9 mouse cellular contexts compared by ENCODE assay signal in genomic region chr13:114458886-114459700, GRCm38 (mm10). TPM values are rescaled to one million over a fixed set of nuclear protein-coding genes. Genes with fewer than 3 reads are reported as not detected.
DNase-seq lines count a peak whose midpoint lies in the region; ATAC-seq lines count a peak whose summit lies in the region.
"Had no signal": no experiment of that assay in that cellular context is flagged by ENCODE, and none has a peak within 500 bp of the region (broad histone marks: within the 10 kb centered on the region; RNA-seq: fewer than 3 reads in every experiment).

Fst (minus strand) TSS chr13:114458951.

- no peaks in the 10 kb centered on the region for H3K4me1 ChIP-seq in erythroblast, embryonic 14.5 days (ENCODE audit: control insufficient read depth)
- peaks cover 43% of the 10 kb centered on the region for H3K4me1 ChIP-seq in forebrain, embryonic 15.5 days
- H3K4me1 ChIP-seq in hindbrain, embryonic 14.5 days (replicated peaks; ENCODE audit: control insufficient read depth, insufficient read depth, low read length): peaks cover 24% of the 10 kb centered on the region
- H3K4me1 ChIP-seq in liver, embryonic 16.5 days (ENCODE audit: control insufficient read depth, low read depth, low read length): peaks cover 2% of the 10 kb centered on the region

- ATAC-seq in erythroblast, adult 5-6 weeks (replicated peaks; ENCODE audit: low FRiP score, poor library complexity, severe bottlenecking): no peak
- peak; percentile 63 for ATAC-seq in forebrain, embryonic 15.5 days (replicated peaks)
- peak; percentile 73 for ATAC-seq in hindbrain, embryonic 14.5 days (ENCODE audit: low FRiP score)
- ATAC-seq in liver, embryonic 16.5 days (ENCODE audit: low read depth): peak; percentile 43

- H3K9ac ChIP-seq in forebrain, embryonic 15.5 days (replicated peaks): peak within 1 kb of the TSS; percentile 57
- H3K9ac ChIP-seq in hindbrain, embryonic 14.5 days: peak within 1 kb of the TSS; percentile 48
- H3K9ac ChIP-seq in liver, embryonic 16.5 days (ENCODE audit: low read depth, low read length): peak within 1 kb of the TSS; percentile 39

- peak within 1 kb of the TSS; percentile 44 for H3K4me3 ChIP-seq in erythroblast, embryonic 14.5 days (replicated peaks)
- peak within 1 kb of the TSS; percentile 64 for H3K4me3 ChIP-seq in forebrain, embryonic 15.5 days
- peak within 1 kb of the TSS; percentile 61 for H3K4me3 ChIP-seq in hindbrain, embryonic 14.5 days (replicated peaks; ENCODE audit: low read length)
- H3K4me3 ChIP-seq in liver, embryonic 16.5 days (ENCODE audit: low read depth, low read length): peak within 1 kb of the TSS; percentile 62

- H3K4me2 ChIP-seq in forebrain, embryonic 15.5 days (replicated peaks): peak within 1 kb of the TSS; percentile 99
- H3K4me2 ChIP-seq in hindbrain, embryonic 14.5 days (replicated peaks): peak within 1 kb of the TSS; percentile 97
- H3K4me2 ChIP-seq in liver, embryonic 16.5 days (ENCODE audit: low read depth, low read length): peak within 1 kb of the TSS; percentile 60

- H3K27ac ChIP-seq in forebrain, embryonic 15.5 days (replicated peaks): peak within 1 kb of the TSS; percentile 40; the same call in 1 of the 2 replicates
- H3K27ac ChIP-seq in hindbrain, embryonic 14.5 days: 0 out of 2 replicates have a peak within 1 kb of the TSS, but pooled peaks have one; percentile 47
- peak within 1 kb of the TSS; percentile 50 for H3K27ac ChIP-seq in liver, embryonic 16.5 days (ENCODE audit: low read length)

- under 1% methylated on average over 48 of the region's 77 CpGs for WGBS in forebrain, embryonic 15.5 days
- under 1% methylated on average over 66 of the region's 77 CpGs for WGBS in hindbrain, embryonic 14.5 days
- WGBS in liver, embryonic 16.5 days (ENCODE audit: insufficient replicate concordance): under 1% methylated on average over 49 of the region's 77 CpGs

- no peaks in the 10 kb centered on the region; the same call in 1 of the 2 replicates for H3K9me3 ChIP-seq in erythroblast, embryonic 14.5 days (ENCODE audit: control insufficient read depth, low read length)
- no peaks in the 10 kb centered on the region for H3K9me3 ChIP-seq in forebrain, embryonic 15.5 days
- no peaks in the 10 kb centered on the region for H3K9me3 ChIP-seq in hindbrain, embryonic 14.5 days (ENCODE audit: control insufficient read depth, low read length)
- H3K9me3 ChIP-seq in liver, embryonic 16.5 days (replicated peaks; ENCODE audit: control insufficient read depth, low read length): no peaks in the 10 kb centered on the region

- H3K36me3 ChIP-seq in erythroblast, embryonic 14.5 days (ENCODE audit: control insufficient read depth): no peaks in the 10 kb centered on the region; the same call in 1 of the 2 replicates
- H3K36me3 ChIP-seq in forebrain, embryonic 15.5 days: no peaks in the 10 kb centered on the region
- no peaks in the 10 kb centered on the region for H3K36me3 ChIP-seq in hindbrain, embryonic 14.5 days (replicated peaks; ENCODE audit: control insufficient read depth, insufficient read depth)
- no peaks in the 10 kb centered on the region for H3K36me3 ChIP-seq in liver, embryonic 16.5 days (ENCODE audit: control insufficient read depth, insufficient read depth)

- H3K27me3 ChIP-seq in erythroblast, embryonic 14.5 days (ENCODE audit: control insufficient read depth): peaks cover 82% of the 10 kb centered on the region
- peaks cover 28% of the 10 kb centered on the region for H3K27me3 ChIP-seq in forebrain, embryonic 15.5 days
- peaks cover 39% of the 10 kb centered on the region for H3K27me3 ChIP-seq in hindbrain, embryonic 14.5 days (ENCODE audit: control insufficient read depth, insufficient read depth, low read length)
- peaks cover 63% of the 10 kb centered on the region for H3K27me3 ChIP-seq in liver, embryonic 16.5 days (ENCODE audit: control insufficient read depth, insufficient read depth, low read depth, low read length)

- peak; percentile 49 for DNase-seq in adrenal gland, adult 2 months
- DNase-seq in hindbrain, embryonic 14.5 days (ENCODE audit: low spot score): peak; percentile 52
- DNase-seq in ovary, postnatal 10 days (ENCODE audit: low spot score): peak; percentile 13
- DNase-seq in c-Kit-positive CD71-positive TER-119-positive erythroid progenitor cells, embryonic 14.5 days (ENCODE audit: low spot score): no peak

RNA-seq across cellular contexts. Expression of gene Fst, which starts in this region (rescaled TPM):
- polyA plus RNA-seq in erythroblast, embryonic 14.5 days (2012): not detected in 2 replicates
- not detected in 2 replicates for total RNA-seq in erythroblast, adult 5-6 weeks (2015; ENCODE audit: low replicate concordance)
- not detected in 2 replicates for total RNA-seq in erythroblast, adult 5-6 weeks (2017; ENCODE audit: low replicate concordance)
- total RNA-seq in adrenal gland, adult 2 months (2021): 10 to 100 TPM; 10.1 to 11.4 TPM
- polyA plus RNA-seq in adrenal gland, adult 2 months (2012; rRNA removed): 1.2 and 2.0 TPM in 2 replicates
- 11.8 and 14.3 TPM in 2 replicates for polyA plus RNA-seq in forebrain, embryonic 15.5 days (2015; fragmentation: Nextera tagmentation; extraction: Ambion mirVana)
- polyA plus RNA-seq in hindbrain, embryonic 14.5 days (2014; fragmentation: Nextera tagmentation; extraction: Ambion mirVana): 4.6 and 5.6 TPM in 2 replicates
- 3.6 and 4.3 TPM in 2 replicates for polyA plus RNA-seq in liver, embryonic 16.5 days (2015; fragmentation: Nextera tagmentation; extraction: Ambion mirVana)
- total RNA-seq: MEL had no signal

Comparison
In these comparisons a context has a peak if more than half of its experiments do, and no peak if none do; other contexts are left out.
1. RNA of gene Fst (total RNA-seq): 10.1 to 11.4 TPM in adrenal gland, adult 2 months; not detected in erythroblast, adult 5-6 weeks; every median in the first group is over 4 times any median in the second.
2. Peak in every context shown above with its lines, with median percentiles within 50 percentile points of each other: H3K4me3 ChIP-seq, H3K27ac ChIP-seq, H3K4me2 ChIP-seq and H3K9ac ChIP-seq.